Mouse (Mus musculus) kidney, adult 2 months (tissue): ENCODE measurements around the gene Ntn5. TPM values are rescaled to one million over a fixed set of nuclear protein-coding genes. Genes with fewer than 3 reads are reported as not detected.

ENCODE experiments used
- DNase-seq: peaks from one replicate; pipeline ENCODE4 v3.0.0; 2021
- H3K27ac ChIP-seq: fragments of 200-500 bp; 2 replicates; pipeline ENCODE4 v1.5.1; 2012; ENCODE audit warnings: low read depth, low read length, control low read depth, inconsistent platforms; ENCODE audit not compliant: insufficient read depth
- H3K27me3 ChIP-seq: fragments of 200-500 bp; replicated peaks from 2 replicates; pipeline ENCODE4 v1.6.1; 2012; ENCODE audit warnings: mild to moderate bottlenecking, moderate library complexity, low read length, inconsistent platforms; ENCODE audit not compliant: control insufficient read depth, insufficient read depth
- H3K36me3 ChIP-seq: fragments of 200-500 bp; 2 replicates; pipeline ENCODE4 v1.6.1; 2012; ENCODE audit warnings: mild to moderate bottlenecking, moderate library complexity, low read length, inconsistent platforms; ENCODE audit not compliant: control insufficient read depth, insufficient read depth
- H3K4me1 ChIP-seq: fragments of 200-500 bp; 2 replicates; pipeline ENCODE4 v1.6.1; 2011; ENCODE audit warnings: low read length; ENCODE audit not compliant: control insufficient read depth, insufficient read depth
- H3K4me3 ChIP-seq: fragments of 200-500 bp; 2 replicates; pipeline ENCODE4 v1.5.1; 2011; ENCODE audit warnings: mild to moderate bottlenecking, low read depth, low read length, control low read depth; ENCODE audit not compliant: insufficient read depth
- CTCF ChIP-seq: fragments of 200-500 bp; conservative IDR thresholded peaks from 2 replicates; pipeline ENCODE4 v1.5.1; 2011; ENCODE audit warnings: low read depth, mild to moderate bottlenecking, control low read depth, low read length, moderate library complexity, mixed read lengths; ENCODE audit not compliant: insufficient read depth, insufficient read length
- POLR2A ChIP-seq: fragments of 200-500 bp; IDR thresholded peaks from one replicate; pipeline ENCODE4 v1.6.1; 2011; ENCODE audit warnings: low read depth, low read length, control low read depth
- WGBS: fragments of 180-500 bp; shearing (Covaris S2); methylation state at CpG from one replicate; pipeline ENCODE4 v1.1.7; 2018; 5-methylcytosine and 5-hydroxymethylcytosine counted together
- polyA plus RNA-seq: library from polyadenylated mRNA; depleted of rRNA; stranded (reverse); fragments of >200 nt; gene quantifications from 2 replicates; pipeline ENCODE4 v1.2.3, GENCODE M21; 2012

Gene Ntn5
- polyA plus RNA-seq, 1 experiment, result 0.09 TPM

DNA sequence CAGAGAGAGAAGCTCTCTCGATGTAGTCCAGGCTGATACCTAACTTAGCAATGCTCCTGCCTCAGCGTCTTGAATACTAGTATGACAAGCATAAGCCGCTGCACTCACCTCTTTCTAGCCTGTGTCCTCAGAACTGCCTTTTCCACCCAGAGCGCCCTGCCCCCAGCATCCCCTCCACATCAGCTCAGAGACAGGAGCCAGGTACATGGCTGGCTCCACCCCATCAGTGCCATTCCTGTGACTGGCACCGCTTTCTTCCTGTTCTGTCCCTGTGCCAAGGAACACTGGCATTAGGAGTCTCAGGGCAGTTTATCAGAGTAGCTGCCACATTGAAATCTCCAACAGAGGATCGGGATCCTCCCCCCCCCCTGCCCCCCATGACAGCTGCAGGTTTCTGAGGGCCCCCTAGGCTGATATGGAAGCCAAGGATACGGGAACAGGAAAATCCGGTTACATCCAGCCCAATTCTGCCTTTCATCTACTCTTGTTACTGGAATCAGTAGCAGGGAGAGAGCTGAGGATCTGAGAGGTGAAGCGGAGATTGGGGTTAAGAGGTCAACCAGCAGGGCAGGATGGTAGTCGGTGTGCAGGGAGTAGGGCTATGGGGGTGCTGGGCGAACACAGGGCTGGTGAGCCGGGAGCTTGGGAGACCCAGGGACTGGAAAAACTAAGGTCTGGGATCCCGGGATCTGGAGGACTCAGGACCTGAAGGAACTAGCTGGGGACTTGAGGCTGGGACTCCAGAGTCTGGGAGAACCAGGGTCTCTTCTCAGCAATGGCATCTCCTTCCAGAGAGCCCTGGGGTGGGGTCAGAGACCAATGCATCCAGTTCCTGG lies 18.3 kb upstream of the Ntn5 start:
- 41% methylated on average over 13 of the region's 13 CpGs for WGBS
- H3K4me1 ChIP-seq, result no peaks in the 10 kb centered on the region
- no peak overlapping the region for H3K27ac ChIP-seq
- no peak for DNase-seq
- TF ChIP-seq POLR2A (no peak), CTCF (no peak)
- no peaks in the 10 kb centered on the region for H3K36me3 ChIP-seq
- no peak overlapping the region for H3K4me3 ChIP-seq
- no peaks in the 10 kb centered on the region for H3K27me3 ChIP-seq

DNA sequence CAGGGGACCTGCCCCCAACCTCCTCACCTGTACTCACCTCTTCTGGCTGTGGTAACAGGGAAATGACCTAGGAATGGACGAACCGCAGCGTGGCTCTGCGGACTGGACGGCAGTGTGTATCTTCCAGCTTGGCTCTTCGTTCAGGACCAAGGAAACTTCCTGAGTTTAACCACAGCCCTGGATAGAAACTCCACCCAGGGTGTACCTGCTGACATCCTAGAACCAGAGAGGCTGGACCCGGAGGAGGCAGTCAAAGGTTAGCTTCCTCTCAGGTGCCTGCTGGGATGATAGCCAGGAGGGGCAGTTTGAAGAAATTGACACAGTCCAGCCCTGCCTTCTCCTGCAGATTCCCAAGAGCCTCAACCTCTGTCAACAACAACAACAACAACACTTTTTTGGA lies 17.7 kb upstream of the Ntn5 start, which contains the start of gene Fut2:
Gene Fut2, minus strand, starts transcription at position 234 of the 400 bp plus-strand sequence.
- DNase-seq, result no peak
- H3K36me3 ChIP-seq, result no peaks in the 10 kb centered on the region
- TF ChIP-seq POLR2A (no peak), CTCF (no peak)
- H3K27me3 ChIP-seq, result no peaks in the 10 kb centered on the region
- WGBS, result 66% methylated on average over 7 of the region's 7 CpGs
- H3K4me3 ChIP-seq, result no peak within 1 kb of the TSS
- no peaks in the 10 kb centered on the region for H3K4me1 ChIP-seq
- H3K27ac ChIP-seq, result no peak within 1 kb of the TSS

DNA sequence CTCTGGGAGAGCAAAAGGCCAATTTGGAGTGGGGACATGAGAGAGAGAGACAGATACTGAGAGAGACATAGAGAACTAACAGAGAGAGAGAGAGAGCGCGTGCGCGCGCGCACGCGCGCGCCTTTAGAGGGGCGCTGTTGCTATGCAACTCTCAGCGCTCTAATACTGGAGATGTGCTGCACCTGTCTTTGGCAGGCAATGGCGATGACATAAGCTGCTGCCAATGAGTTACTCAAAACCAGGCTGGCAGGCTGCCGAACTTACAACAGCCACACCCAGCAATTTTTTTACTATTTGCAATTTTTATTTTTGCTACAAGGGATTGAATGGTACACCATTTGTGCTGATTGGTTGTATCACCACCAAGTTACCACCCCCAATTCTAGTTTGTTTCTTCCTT lies 16.1 kb upstream of the Ntn5 start:
- no peak overlapping the region for H3K27ac ChIP-seq
- no peaks in the 10 kb centered on the region for H3K27me3 ChIP-seq
- DNase-seq, result no peak
- no peak overlapping the region for H3K4me3 ChIP-seq
- TF ChIP-seq CTCF (no peak), POLR2A (no peak)
- H3K4me1 ChIP-seq, result no peaks in the 10 kb centered on the region
- 86% methylated on average over 14 of the region's 14 CpGs for WGBS
- no peaks in the 10 kb centered on the region for H3K36me3 ChIP-seq

DNA sequence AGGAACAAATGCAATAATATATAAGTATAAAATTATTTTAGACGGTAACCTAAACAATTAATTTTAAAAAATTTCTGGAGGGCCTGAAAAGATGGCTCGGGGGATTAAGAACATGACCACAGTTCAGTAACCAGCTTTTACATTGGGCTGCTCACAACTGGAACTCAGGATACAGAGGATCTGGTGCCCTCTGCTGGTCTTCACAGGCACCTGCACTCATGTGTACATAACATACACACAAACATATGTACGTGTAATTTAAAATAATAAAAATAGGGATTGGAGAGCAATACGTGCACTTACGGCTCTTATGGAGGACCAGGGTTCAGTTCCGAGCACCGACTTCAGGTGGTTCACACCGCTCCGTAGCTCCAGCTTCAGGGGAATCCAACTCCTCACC lies 14.9 kb upstream of the Ntn5 start:
- H3K4me3 ChIP-seq, result no peak overlapping the region
- H3K27ac ChIP-seq, result no peak overlapping the region
- no peaks in the 10 kb centered on the region for H3K4me1 ChIP-seq
- H3K27me3 ChIP-seq, result no peaks in the 10 kb centered on the region
- WGBS, result 97% methylated on average over 9 of the region's 9 CpGs
- no peaks in the 10 kb centered on the region for H3K36me3 ChIP-seq
- no peak for DNase-seq
- TF ChIP-seq POLR2A, result no peak
- TF ChIP-seq CTCF, result peak; percentile 38

DNA sequence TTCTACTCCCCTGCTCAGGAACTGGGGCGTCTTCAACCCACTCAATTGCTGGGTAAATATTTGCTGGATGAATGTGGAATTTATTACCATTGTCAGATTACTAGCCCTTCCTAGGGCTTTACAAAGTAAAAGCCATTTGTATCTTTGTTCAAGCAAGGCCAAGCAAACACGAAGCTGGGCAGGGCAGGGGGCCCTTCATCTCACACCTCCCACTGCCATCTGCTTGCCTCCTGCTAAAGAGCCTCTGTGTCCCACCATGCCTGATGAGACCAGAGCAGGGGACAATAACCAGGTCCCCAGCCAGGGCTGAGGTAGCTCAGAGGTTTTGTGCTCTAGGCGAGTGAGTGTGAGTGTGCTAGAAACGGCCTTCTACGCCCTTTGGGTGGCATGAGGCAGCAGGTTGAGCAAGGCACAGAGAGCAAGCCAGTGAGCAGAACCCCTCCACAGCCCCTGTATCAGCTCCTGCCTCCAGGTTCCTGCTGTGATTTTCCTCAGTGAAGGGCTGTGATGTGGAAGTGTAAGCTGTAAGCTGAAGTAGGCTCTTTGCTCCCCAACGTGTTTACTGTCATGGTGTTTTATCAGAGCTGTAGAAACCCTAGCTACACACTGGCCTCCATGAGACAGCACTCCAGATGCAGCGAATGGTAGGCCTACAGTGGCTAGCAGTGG lies 6.1 kb upstream of the Ntn5 start:
- no peak overlapping the region for H3K27ac ChIP-seq
- H3K4me1 ChIP-seq, result peaks cover 16% of the 10 kb centered on the region
- H3K27me3 ChIP-seq, result no peaks in the 10 kb centered on the region
- no peak for DNase-seq
- WGBS, result 90% methylated on average over 7 of the region's 7 CpGs
- no peak for TF ChIP-seq POLR2A
- TF ChIP-seq CTCF, result no peak
- H3K36me3 ChIP-seq, result no peaks in the 10 kb centered on the region
- H3K4me3 ChIP-seq, result no peak overlapping the region

DNA sequence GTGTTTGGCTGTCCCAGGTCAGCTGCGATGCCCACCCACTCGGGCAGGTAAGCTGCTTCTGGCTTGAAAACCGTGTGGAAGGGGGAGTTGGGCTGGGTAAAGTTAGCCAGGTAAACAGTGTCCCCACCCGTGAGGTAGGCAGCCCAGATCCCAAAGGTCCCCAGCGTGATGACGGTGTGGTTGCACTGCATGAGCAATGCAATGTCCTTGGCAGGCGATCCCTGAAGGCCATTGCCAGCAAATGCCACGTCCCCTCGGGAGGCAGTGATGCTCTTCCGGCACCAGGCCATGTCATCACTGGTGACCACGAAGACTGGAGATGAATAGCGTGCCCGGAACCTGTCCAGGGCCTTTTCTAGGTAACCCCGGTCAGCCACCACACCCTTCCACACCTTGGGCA lies 5.3 kb upstream of the Ntn5 start:
- DNase-seq, result no peak
- Histone ChIP-seq H3K27ac (no peak overlapping the region), H3K4me3 (no peak overlapping the region), H3K36me3 (no peaks in the 10 kb centered on the region), H3K27me3 (no peaks in the 10 kb centered on the region), H3K4me1 (peaks cover 16% of the 10 kb centered on the region)
- TF ChIP-seq CTCF, result no peak
- no peak for TF ChIP-seq POLR2A
- 96% methylated on average over 14 of the region's 14 CpGs for WGBS

DNA sequence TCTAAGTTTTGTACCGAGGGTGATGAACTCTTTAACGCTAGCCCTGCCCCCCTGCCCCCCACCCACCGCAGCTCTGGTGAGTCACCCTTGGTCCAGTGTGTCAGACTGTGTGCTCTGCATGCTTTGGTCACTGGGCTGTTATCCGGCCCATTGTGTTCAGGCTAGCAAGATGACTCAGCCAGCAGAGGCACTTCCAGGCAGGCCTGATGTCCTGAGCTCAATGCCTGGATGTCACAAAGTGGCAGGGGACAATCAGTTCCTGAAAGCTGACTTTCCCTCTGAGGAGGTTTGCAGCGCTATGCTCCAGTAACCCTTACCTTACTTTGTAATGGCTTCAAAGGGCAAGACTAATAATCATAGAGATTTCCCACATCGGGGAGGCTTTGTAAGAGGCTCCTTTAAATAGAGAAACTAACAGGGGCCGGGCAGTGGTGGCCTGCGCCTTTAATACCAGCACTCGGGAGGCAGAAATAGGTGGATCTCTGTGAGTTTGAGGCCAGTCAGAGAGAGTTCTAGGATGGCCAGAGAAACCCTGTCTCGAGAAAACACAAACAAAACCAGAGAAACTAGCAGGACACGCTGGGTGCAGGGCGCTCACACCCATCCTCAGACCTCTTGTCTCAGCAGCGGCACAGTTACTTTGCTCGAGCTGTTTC lies 3.7 kb upstream of the Ntn5 start:
- peak; percentile 55 for DNase-seq
- H3K27me3 ChIP-seq, result no peaks in the 10 kb centered on the region
- TF ChIP-seq POLR2A, result no peak
- no peak for TF ChIP-seq CTCF
- H3K4me1 ChIP-seq, result peaks cover 16% of the 10 kb centered on the region
- H3K27ac ChIP-seq, result peak overlapping the region; percentile 19; the same call in 1 of the 2 replicates
- H3K36me3 ChIP-seq, result no peaks in the 10 kb centered on the region
- 51% methylated on average over 14 of the region's 14 CpGs for WGBS
- no peak overlapping the region for H3K4me3 ChIP-seq
